Mouse (Mus musculus) spleen, adult 2 months (tissue): Measurements from ENCODE around the gene Nckipsd.

Source experiments
- CTCF ChIP-seq: fragments of 200-500 bp; IDR thresholded peaks from 2 replicates; pipeline ENCODE4 v1.5.1; 2011; ENCODE audit warnings: mild to moderate bottlenecking, inconsistent platforms; ENCODE audit not compliant: insufficient read depth, insufficient read length, insufficient replicate concordance; ENCODE audit errors: extremely low read depth
- POLR2A ChIP-seq: fragments of 200-500 bp; IDR thresholded peaks from 2 replicates; pipeline ENCODE4 v1.6.1; 2011; ENCODE audit warnings: low read depth, low read length, inconsistent platforms

DNA sequence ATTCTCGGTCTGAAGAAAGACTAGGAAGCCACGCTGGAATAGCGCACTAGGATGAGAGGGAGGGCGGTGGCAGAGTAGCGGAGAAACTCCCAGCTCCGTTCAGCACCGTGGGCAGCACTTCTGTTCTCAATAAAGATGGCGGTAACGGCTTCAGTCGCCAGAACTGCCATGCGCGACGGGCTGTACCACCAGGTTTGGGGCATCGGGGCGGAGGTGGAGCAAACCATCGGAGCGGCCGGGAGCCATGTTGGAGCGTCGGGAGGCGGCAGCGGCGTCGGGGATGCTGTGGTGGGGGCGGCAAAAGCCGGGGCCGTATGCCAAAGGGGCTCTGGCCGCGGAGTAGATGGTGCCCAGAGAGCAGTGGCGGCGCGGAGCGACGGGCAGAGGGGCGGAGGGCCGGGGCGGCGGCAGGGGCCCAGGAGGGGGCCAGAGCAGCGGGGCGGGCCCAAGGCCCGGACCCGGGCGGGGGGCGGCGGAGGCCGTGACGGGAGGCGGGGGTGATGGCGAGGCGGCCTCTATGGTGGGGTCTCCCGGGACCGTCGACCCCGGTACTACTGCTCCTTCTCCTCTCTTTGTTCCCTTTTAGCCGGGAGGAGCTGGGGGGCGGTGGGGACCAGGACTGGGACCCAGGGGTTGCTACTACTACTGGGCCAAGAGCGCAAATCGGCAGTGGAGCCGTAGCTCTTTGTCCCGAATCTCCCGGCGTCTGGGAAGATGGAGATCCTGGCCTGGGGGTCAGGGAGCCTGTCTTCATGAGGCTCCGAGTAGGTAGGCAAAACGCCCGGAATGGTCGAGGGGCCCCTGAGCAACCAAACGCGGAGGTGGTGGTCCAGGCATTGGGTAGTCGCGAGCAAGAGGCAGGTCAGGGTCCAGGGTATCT lies 17.9 kb downstream of the Nckipsd start, which contains the start of gene Celsr3:
- no peak for TF ChIP-seq POLR2A
- TF ChIP-seq CTCF: no peak
